Mouse (Mus musculus) stomach, postnatal 0 days (tissue): ENCODE data around the gene Elf2. TPM values are rescaled to one million over a fixed set of nuclear protein-coding genes. Genes with fewer than 3 reads are reported as not detected.

Experiments
- ATAC-seq: fragments of 200-750 bp; cut with Nextera tagmentation; 2 replicates; pipeline ENCODE4 v1.8.0; 2017; ENCODE audit not compliant: low FRiP score, low TSS enrichment
- DNase-seq: peaks from one replicate; pipeline ENCODE4 v3.0.0-alpha.2; 2016; ENCODE audit warnings: low spot score
- H3K27ac ChIP-seq: fragments of 300-500 bp; sonication (generic); replicated peaks from 2 replicates; pipeline ENCODE4 v1.5.1; 2014; ENCODE audit warnings: mild to moderate bottlenecking, control low read depth
- H3K27me3 ChIP-seq: fragments of 300-500 bp; sonication (generic); 2 replicates; pipeline ENCODE4 v1.6.1; 2014; ENCODE audit warnings: low read length; ENCODE audit not compliant: control insufficient read depth, insufficient read depth
- H3K36me3 ChIP-seq: fragments of 300-500 bp; sonication (generic); 2 replicates; pipeline ENCODE4 v1.6.1; 2014; ENCODE audit warnings: low read length, mixed read lengths; ENCODE audit not compliant: control insufficient read depth, insufficient read depth
- H3K4me1 ChIP-seq: fragments of 300-500 bp; sonication (generic); replicated peaks from 2 replicates; pipeline ENCODE4 v1.6.1; 2014; ENCODE audit warnings: antibody characterized with exemption; ENCODE audit not compliant: control insufficient read depth, insufficient read depth
- H3K4me2 ChIP-seq: fragments of 300-500 bp; sonication (generic); replicated peaks from 2 replicates; pipeline ENCODE4 v1.6.1; 2014; ENCODE audit warnings: low read depth, mild to moderate bottlenecking, control low read depth, moderate library complexity
- H3K4me3 ChIP-seq: fragments of 300-500 bp; sonication (generic); 2 replicates; pipeline ENCODE4 v1.5.1; 2014; ENCODE audit warnings: low read depth, low read length, control low read depth
- H3K9ac ChIP-seq: fragments of 300-500 bp; sonication (generic); 2 replicates; pipeline ENCODE4 v1.6.1; 2014; ENCODE audit warnings: mild to moderate bottlenecking, low read length, control low read depth, mixed read lengths
- H3K9me3 ChIP-seq: fragments of 300-500 bp; sonication (generic); 2 replicates; pipeline ENCODE4 v1.6.1; 2016; ENCODE audit warnings: low read length; ENCODE audit not compliant: control insufficient read depth
- CTCF ChIP-seq: IDR thresholded peaks from 2 replicates; pipeline ENCODE4 v1.5.1; 2016; ENCODE audit warnings: antibody characterized with exemption, low read depth, mild to moderate bottlenecking, moderate library complexity
- EP300 ChIP-seq: optimal IDR thresholded peaks from 2 replicates; pipeline ENCODE3; 2016; ENCODE audit warnings: antibody characterized with exemption
- WGBS: fragments of 180-500 bp; shearing (Covaris S2); extraction: QIAGEN DNeasy Blood & Tissue Kit; methylation state at CpG from one replicate; pipeline ENCODE4 v1.1.7; 2014; 5-methylcytosine and 5-hydroxymethylcytosine counted together
- polyA plus RNA-seq: library from polyadenylated mRNA; unstranded; fragments of >200 nt; fragmentation: Nextera tagmentation; extraction: Ambion mirVana; gene quantifications from 2 replicates; pipeline ENCODE4 v1.2.1, GENCODE M21; 2015

Gene Elf2
- polyA plus RNA-seq, 1 experiment from 2014 or later: 36.3 TPM

DNA sequence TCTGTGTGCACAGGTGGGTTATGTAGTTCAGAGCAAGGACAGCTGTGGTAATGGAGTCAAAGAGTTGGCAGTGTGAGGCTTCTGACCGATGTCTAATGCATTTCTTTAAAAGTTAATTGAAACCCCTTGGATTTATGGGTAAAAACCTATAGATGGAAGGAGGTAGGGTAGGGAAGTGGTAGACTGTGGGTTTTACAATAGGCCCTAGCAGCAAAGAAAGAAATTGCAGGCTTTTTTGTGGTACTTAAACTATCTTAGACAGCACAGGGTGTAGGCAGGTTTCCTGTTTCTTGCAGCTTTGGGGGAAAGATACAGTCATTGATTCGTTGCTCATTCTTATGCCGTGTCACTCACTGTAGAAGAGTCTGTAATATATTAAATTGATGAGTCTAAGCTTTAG is 113.9 kb downstream of the Elf2 start:
- WGBS: 71% methylated on average over 3 of the region's 3 CpGs
- DNase-seq (no peak), ATAC-seq (no peak)
- no peak overlapping the region for H3K27ac ChIP-seq
- H3K27me3 ChIP-seq: no peaks in the 10 kb centered on the region
- H3K9ac ChIP-seq: no peak overlapping the region
- TF ChIP-seq EP300 (no peak), CTCF (no peak)
- H3K4me1 ChIP-seq: 0 out of 2 replicates have a peak, but pooled peaks cover 2% of the 10 kb centered on the region
- no peaks in the 10 kb centered on the region for H3K9me3 ChIP-seq
- no peak overlapping the region for H3K4me3 ChIP-seq
- no peak overlapping the region; the same call in 1 of the 2 replicates for H3K4me2 ChIP-seq
- H3K36me3 ChIP-seq: no peaks in the 10 kb centered on the region

DNA sequence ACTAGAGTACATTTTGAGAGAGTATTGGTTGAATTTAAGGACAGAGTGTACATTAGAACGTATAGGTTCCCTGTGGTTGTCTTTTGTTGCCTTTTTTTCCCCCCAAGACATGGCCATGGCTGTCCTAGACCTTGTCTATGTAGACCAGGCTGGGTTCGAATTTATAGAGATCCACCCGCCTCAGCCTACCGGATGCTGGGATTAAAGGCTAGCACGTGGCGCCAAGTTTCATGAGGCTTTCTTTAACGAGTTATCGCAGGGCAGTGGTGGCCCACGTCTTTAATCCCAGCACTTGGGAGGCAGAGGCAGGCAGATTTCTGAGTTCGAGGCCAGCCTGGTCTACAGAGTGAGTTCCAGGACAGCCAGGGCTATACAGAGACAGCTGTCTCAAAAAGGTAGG is 114.5 kb downstream of the Elf2 start:
- Histone ChIP-seq H3K27me3 (no peaks in the 10 kb centered on the region), H3K4me3 (peak overlapping the region; percentile 82), H3K4me2 (peak overlapping the region; percentile 95; the same call in 1 of the 2 replicates), H3K4me1 (no peaks in the 10 kb centered on the region), H3K27ac (no peak overlapping the region), H3K9ac (no peak overlapping the region), H3K9me3 (no peaks in the 10 kb centered on the region), H3K36me3 (no peaks in the 10 kb centered on the region)
- no peak for TF ChIP-seq EP300
- TF ChIP-seq CTCF: no peak
- ATAC-seq: no peak
- DNase-seq: no peak
- 93% methylated on average over 10 of the region's 10 CpGs for WGBS

DNA sequence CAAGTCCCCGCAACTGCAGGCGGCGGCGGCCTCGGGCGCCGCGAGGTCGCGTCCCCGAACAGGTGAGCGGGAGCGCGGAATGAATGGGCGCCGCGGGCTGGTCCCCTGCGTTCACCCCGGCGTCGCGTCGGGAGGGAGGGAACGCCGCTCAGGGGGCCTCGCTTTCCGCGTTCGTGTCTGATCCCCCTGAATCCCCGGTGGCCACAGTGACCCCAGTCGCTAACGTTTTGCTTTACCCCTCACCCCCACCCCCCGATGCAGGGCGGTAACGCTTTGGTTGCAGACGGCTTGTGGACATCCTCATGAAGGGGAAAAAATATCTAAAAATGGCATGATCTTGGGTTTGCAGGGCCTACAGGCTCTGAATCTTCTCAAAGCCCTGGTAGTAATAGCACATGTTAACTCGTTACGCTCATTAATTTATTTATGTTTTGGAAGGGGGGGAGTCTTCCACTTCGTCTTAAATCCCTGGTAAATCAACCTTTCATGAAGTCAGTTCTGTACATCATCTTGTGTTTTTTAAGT is 115.2 kb downstream of the Elf2 start:
- Histone ChIP-seq H3K9me3 (no peaks in the 10 kb centered on the region), H3K36me3 (no peaks in the 10 kb centered on the region), H3K4me1 (no peaks in the 10 kb centered on the region), H3K9ac (peak overlapping the region; percentile 91), H3K27ac (peak overlapping the region; percentile 97), H3K27me3 (no peaks in the 10 kb centered on the region), H3K4me3 (peak overlapping the region; percentile 82), H3K4me2 (peak overlapping the region; percentile 95)
- WGBS: 1% methylated on average over 37 of the region's 39 CpGs
- ATAC-seq (no peak), DNase-seq (no peak)
- no peak for TF ChIP-seq CTCF
- no peak for TF ChIP-seq EP300

DNA sequence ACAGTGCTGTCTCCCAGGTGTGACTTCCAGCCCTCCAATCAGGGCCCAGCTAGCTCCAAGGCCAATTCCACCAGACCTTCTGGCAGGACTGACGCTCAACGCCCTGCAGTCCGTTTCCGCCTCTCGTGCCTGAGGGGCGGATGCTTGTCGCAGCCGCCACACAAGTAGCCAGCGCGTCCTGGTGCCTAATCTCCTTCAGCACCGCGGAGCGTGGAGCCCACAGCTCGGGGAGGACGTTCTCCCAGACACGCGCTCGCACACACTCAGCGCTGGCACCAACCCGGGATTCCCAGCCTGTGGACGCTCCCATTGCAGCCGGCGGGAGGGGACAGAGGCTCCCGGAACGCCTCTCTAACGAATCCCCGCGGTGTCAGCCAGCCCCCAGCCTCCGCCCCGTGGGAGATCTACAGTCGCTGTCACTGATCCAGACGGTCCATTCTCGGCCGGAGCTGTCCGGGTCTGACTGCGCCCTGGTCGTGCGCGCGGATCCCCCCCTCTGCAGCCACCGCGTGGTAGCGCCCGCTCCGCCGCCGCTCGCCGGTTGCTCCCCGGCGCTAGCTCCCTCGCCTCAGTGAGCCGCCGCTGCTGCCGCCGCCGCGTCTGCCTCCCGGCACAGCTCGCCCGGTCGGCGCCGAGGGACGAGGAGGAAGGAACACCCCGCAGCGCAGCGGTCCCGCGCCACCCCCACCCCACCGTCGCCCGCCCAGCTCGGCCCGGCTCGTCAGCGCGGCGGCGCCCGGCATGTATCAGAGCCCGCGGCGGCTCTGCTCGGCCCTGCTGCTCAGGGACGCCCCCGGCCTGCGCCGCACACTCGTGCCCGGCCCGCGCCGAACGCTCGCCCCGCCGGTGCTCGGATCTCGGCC is 115.9 kb downstream of the Elf2 start, which contains the start of gene Noct:
Gene Noct, plus strand, starts transcription at position 85 of the 863 bp plus-strand sequence.
- TF ChIP-seq CTCF: peak; percentile 6; the same call in 1 of the 2 replicates
- no peak for TF ChIP-seq EP300
- H3K4me2 ChIP-seq: peak within 1 kb of the TSS; percentile 95
- H3K27me3 ChIP-seq: no peaks in the 10 kb centered on the region
- no peaks in the 10 kb centered on the region for H3K36me3 ChIP-seq
- H3K27ac ChIP-seq: peak within 1 kb of the TSS; percentile 97
- peak; percentile 93 for ATAC-seq
- H3K4me1 ChIP-seq: no peaks in the 10 kb centered on the region
- H3K9me3 ChIP-seq: no peaks in the 10 kb centered on the region
- H3K4me3 ChIP-seq: peak within 1 kb of the TSS; percentile 82
- H3K9ac ChIP-seq: peak within 1 kb of the TSS; percentile 91
- DNase-seq: peak; percentile 92
- WGBS: under 1% methylated on average over 74 of the region's 100 CpGs

DNA sequence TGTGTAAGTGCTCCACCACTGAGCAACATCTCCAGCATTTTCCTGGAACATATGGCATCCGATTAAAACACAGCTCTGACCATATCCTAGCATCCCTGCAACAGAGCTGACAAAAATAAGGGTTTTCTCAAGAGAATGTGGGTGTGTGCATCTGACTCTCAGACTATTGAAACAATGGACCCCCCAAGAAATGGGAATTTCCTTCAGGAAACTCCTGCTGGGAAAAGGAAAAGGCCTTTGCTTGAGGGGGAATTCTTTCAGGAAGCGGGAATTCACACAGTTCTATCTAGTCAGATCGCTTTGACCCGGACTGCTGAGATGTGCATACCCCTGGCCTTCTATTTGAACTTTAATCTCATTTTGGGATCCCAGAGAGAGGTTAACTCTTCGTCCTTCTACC is 116.9 kb downstream of the Elf2 start:
- Histone ChIP-seq H3K36me3 (no peaks in the 10 kb centered on the region), H3K4me3 (peak overlapping the region; percentile 82; the same call in 1 of the 2 replicates), H3K4me1 (no peaks in the 10 kb centered on the region), H3K27ac (peak overlapping the region; percentile 97), H3K9ac (no peak overlapping the region), H3K4me2 (peak overlapping the region; percentile 95), H3K27me3 (no peaks in the 10 kb centered on the region), H3K9me3 (no peaks in the 10 kb centered on the region)
- TF ChIP-seq CTCF (no peak), EP300 (no peak)
- 37% methylated on average over 5 of the region's 5 CpGs for WGBS
- DNase-seq: no peak
- no peak for ATAC-seq
